Mouse (Mus musculus): Measurements from ENCODE around the gene Mthfsd. TPM values are rescaled to one million over a fixed set of nuclear protein-coding genes. Genes with fewer than 3 reads are reported as not detected.

Gene Mthfsd
- polyA plus RNA-seq, 1 experiment, result 51.6 TPM

DNA sequence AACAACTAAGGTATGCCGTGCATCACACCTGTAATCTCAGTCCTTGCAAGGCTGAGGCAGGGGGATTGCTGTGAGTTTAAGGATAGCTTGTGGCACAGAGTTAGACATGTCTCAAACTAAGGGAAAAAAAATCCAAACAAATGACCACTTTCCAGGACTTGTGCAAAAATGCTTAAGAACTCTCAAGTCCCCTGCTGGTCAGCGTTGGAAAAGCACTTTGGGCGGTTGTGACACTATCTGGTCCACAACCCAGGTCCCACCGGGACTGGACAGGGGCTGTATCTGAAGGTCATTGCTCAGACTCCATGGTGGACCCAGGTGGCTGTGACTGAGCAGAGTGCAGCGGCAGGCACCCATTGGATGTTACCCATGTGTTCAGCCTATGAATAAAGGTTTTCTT is 22.3 kb upstream of the Mthfsd start:
- WGBS, result 38% methylated on average over 5 of the region's 5 CpGs
- Histone ChIP-seq H3K4me1 (ENCODE audit: control insufficient read depth, insufficient read depth, low read length) (peaks cover 4% of the 10 kb centered on the region), H3K4me3 (replicated peaks; ENCODE audit: extremely low read depth, low read depth, low read length) (no peak overlapping the region)
- DNase-seq, result no peak
- TF ChIP-seq POLR2A (IDR thresholded peaks at IDR 0.05; ENCODE audit: borderline replicate concordance, extremely low read depth, low read depth, low read length), result no peak
- TF ChIP-seq CTCF (IDR thresholded peaks at IDR 0.05; ENCODE audit: insufficient read depth, low read length), result peak; percentile 29; the same call in 1 of the 2 replicates

DNA sequence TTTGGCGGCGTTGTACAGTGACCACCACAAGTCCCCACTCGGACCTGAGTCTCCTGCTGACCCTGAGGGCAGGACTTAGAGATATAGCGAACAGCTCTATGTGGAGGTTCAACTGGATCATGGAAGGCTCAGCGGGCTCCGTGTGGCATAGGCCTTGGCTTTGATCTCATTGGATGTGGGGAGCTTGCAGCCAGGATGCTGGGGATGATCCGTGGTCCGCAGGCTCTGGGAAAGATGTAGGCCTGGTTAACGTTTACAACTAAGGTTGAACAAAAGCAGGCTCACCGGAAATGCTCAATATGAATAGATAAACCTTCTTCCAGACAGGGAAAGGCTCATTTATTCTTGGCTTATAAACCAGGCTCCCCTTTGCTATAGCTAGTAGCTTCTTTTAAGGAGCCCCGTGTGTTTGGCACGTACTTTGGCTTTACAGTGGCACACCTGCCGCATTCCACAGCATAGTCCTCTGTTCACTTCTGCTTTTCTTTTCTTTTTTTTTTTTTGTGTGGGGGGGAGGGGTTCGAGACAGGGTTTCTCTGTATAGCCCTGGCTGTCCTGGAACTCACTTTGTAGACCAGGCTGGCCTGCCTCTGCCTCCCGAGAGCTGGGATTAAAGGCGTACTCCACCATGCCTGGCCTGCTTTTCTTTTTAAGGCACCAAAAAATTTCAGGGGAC is 21.2 kb upstream of the Mthfsd start:
- TF ChIP-seq CTCF (IDR thresholded peaks at IDR 0.05; ENCODE audit: insufficient read depth, low read length), result no peak
- no peak for TF ChIP-seq POLR2A (IDR thresholded peaks at IDR 0.05; ENCODE audit: borderline replicate concordance, extremely low read depth, low read depth, low read length)
- WGBS, result 39% methylated on average over 16 of the region's 16 CpGs

DNA sequence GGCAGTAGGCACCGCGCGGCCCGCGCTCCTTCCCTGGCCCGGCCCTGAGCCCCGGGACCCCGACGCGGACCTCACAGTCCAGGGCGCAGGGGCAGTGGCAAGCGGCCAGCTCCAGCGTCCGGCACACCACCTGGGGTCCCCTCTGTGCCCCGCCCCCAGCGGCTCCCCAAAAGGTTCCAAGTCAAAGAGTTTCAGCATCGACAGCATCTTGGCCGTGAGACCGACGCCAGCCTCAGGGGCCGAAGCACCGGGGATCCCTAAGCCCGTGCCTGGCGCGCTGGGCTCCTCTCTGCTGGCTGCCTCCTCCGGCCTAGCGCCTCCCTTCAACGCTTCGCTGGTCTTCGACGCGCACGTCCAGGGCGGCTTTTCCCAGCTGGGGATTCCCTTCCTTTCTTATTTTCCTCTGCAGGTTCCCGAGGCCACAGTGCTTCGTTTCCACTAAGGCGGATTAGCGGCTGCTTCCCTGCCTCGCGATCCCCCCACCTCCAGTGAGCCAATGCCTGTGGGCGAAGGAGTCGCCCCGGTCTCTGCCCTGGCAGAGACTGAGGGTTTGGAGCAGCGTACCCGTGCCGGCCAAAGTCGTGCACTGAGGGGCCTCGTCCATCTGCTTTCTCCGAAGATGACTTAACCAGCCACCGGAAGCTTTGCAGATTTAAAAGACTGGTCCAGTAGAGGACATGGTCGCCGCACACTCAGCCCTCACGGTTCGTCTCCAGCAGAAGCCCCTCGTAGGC is 20.5 kb upstream of the Mthfsd start:
- Histone ChIP-seq H3K4me3 (replicated peaks; ENCODE audit: extremely low read depth, low read depth, low read length) (no peak overlapping the region), H3K4me1 (ENCODE audit: control insufficient read depth, insufficient read depth, low read length) (peaks cover 4% of the 10 kb centered on the region)
- TF ChIP-seq POLR2A (IDR thresholded peaks at IDR 0.05; ENCODE audit: borderline replicate concordance, extremely low read depth, low read depth, low read length) (no peak), CTCF (IDR thresholded peaks at IDR 0.05; ENCODE audit: insufficient read depth, low read length) (no peak)
- DNase-seq, result no peak
- WGBS, result 7% methylated on average over 55 of the region's 55 CpGs

More for the DNA sequence above, 21.2 kb upstream of the Mthfsd start:
- Histone ChIP-seq H3K4me1 (ENCODE audit: control insufficient read depth, insufficient read depth, low read length) (peaks cover 4% of the 10 kb centered on the region), H3K4me3 (replicated peaks; ENCODE audit: extremely low read depth, low read depth, low read length) (no peak overlapping the region)
- DNase-seq, result no peak

DNA sequence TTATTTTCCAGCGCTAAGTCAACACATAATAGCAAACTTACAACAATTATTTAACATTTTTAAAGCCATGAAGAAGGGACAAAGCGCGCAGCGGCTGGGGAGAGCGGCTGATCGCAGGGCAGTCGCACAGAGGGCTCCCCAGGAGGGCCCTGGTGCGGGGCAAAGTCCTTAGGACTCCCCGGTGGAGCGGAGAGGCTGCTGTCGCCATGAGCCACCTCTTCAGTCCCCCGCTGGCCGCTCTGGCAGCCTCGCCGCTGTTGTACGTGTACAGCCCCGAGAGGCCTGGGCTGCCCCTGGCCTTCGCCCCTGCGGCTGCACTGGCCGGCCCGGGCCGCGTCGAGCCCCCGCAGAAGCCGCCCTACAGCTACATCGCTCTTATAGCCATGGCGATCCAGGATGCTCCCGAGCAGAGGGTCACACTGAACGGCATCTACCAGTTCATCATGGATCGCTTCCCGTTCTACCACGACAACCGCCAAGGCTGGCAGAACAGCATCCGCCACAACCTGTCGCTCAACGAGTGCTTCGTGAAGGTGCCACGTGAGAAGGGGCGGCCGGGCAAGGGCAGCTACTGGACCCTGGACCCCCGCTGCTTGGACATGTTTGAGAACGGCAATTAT is 19.7 kb upstream of the Mthfsd start, which contains the start of gene Foxl1:
Gene Foxl1 (plus strand): TSS at position 185 of the 620 bp plus-strand sequence.
- TF ChIP-seq CTCF (IDR thresholded peaks at IDR 0.05; ENCODE audit: insufficient read depth, low read length) (no peak), POLR2A (IDR thresholded peaks at IDR 0.05; ENCODE audit: borderline replicate concordance, extremely low read depth, low read depth, low read length) (no peak)
- 5% methylated on average over 43 of the region's 43 CpGs for WGBS
- no peak for DNase-seq
- peaks cover 4% of the 10 kb centered on the region for H3K4me1 ChIP-seq (ENCODE audit: control insufficient read depth, insufficient read depth, low read length)
- peak within 1 kb of the TSS; percentile 6 for H3K4me3 ChIP-seq (replicated peaks; ENCODE audit: extremely low read depth, low read depth, low read length)

DNA sequence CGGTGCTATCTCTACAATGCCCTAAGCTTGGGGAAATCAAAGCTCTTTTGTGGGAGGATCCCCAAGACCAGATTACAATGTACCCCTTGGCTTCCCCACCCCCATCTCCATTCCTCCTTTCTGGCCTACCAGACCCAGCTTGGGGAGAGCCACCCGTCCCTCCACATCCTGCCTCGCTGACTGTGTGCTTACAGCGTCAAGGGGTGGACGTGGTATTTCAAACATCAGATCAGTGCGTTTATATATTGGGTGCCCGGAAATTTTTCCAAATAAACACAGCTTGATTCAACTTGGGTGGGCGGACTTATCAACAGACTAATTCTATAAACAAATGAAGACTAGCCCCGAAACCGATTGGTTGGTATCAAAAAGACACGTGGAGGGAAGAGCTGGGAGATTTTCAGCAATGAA is 19.1 kb upstream of the Mthfsd start:
- Histone ChIP-seq H3K4me3 (replicated peaks; ENCODE audit: extremely low read depth, low read depth, low read length) (no peak overlapping the region), H3K4me1 (ENCODE audit: control insufficient read depth, insufficient read depth, low read length) (peaks cover 4% of the 10 kb centered on the region)
- no peak for DNase-seq
- TF ChIP-seq POLR2A (IDR thresholded peaks at IDR 0.05; ENCODE audit: borderline replicate concordance, extremely low read depth, low read depth, low read length) (no peak), CTCF (IDR thresholded peaks at IDR 0.05; ENCODE audit: insufficient read depth, low read length) (no peak)
- 8% methylated on average over 11 of the region's 11 CpGs for WGBS

DNA sequence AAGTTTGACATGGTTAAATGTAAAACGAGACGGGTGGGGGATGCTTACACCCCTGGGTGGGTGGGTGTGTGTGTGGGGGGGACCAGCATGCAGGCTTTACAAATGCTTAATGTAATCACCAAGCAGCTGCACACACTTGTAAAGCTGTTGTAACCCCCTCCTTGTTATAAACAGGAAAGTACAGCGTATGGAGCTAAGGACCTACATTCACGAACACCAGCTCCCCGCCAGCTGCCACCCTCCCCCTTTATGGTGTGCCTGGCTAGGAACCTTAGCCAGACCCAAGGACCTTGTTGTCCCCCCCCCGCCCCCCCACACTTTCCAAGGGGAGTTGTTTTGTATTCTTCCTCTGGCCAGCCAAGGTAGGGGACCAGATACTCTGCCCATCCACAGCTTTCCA is 18.5 kb upstream of the Mthfsd start:
- no peak overlapping the region for H3K4me3 ChIP-seq (replicated peaks; ENCODE audit: extremely low read depth, low read depth, low read length)
- 25% methylated on average over 5 of the region's 6 CpGs for WGBS

DNA sequence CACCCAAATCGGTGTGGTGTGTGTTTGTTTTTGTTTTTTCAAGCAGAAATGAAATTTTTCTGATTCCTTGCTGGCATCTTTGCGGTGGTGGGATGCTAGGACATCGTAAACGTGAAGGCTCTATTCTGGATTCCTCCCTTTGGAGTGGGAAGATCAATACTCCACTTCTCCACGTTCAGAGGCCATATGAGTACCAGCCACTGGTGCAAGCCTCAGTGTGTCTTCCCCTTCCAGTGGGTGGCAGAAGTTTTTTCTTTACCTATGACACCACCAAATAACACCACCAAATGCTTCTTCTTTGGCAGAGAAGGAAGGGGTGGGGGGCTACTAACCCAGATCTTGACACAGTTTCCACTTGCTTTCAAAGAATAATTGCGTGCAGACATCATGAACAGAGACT is 18.0 kb upstream of the Mthfsd start:
- Histone ChIP-seq H3K4me1 (ENCODE audit: control insufficient read depth, insufficient read depth, low read length) (peaks cover 4% of the 10 kb centered on the region), H3K4me3 (replicated peaks; ENCODE audit: extremely low read depth, low read depth, low read length) (no peak overlapping the region)
- DNase-seq, result no peak
- WGBS, result 20% methylated on average over 6 of the region's 6 CpGs
- TF ChIP-seq CTCF (IDR thresholded peaks at IDR 0.05; ENCODE audit: insufficient read depth, low read length) (no peak), POLR2A (IDR thresholded peaks at IDR 0.05; ENCODE audit: borderline replicate concordance, extremely low read depth, low read depth, low read length) (no peak)

More for the DNA sequence above, 18.5 kb upstream of the Mthfsd start:
- no peak for TF ChIP-seq POLR2A (IDR thresholded peaks at IDR 0.05; ENCODE audit: borderline replicate concordance, extremely low read depth, low read depth, low read length)
- no peak for TF ChIP-seq CTCF (IDR thresholded peaks at IDR 0.05; ENCODE audit: insufficient read depth, low read length)
- no peak for DNase-seq
- H3K4me1 ChIP-seq (ENCODE audit: control insufficient read depth, insufficient read depth, low read length), result peaks cover 4% of the 10 kb centered on the region

DNA sequence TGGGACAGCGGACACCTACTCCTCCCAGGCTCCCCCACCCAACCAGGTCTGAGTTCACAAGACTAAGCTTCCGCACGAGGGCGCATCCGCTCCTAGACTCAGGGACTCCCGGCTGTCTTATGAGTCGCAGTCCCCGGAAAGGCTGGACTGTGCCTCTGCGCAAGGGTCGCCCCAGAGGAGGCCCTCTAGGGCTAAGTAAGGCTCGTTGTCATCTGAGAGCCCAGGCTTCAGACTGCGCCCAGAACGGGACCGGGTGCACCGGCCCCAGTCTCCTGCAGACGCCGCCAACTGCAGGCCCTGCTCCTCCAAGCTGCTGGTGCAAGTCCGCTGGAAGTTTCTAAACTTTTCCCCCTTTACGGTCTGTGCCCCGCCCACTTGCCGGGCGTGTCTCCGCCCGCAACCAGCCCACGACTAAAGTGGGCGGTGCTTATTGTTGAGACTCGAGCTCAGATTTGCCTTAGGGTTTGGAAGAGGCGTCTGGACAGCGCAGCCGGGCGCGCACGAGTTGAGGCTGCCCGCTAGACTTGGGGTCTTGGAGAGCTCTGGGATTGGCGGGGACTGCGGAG is 17.2 kb upstream of the Mthfsd start:
- TF ChIP-seq POLR2A (IDR thresholded peaks at IDR 0.05; ENCODE audit: borderline replicate concordance, extremely low read depth, low read depth, low read length), result 0 out of 2 replicates have a peak, but pooled peaks have one; percentile 14
- TF ChIP-seq CTCF (IDR thresholded peaks at IDR 0.05; ENCODE audit: insufficient read depth, low read length), result peak; percentile 40
- Histone ChIP-seq H3K4me1 (ENCODE audit: control insufficient read depth, insufficient read depth, low read length) (peaks cover 4% of the 10 kb centered on the region), H3K4me3 (replicated peaks; ENCODE audit: extremely low read depth, low read depth, low read length) (no peak overlapping the region)
- DNase-seq, result peak; percentile 40
- WGBS, result 2% methylated on average over 36 of the region's 36 CpGs

DNA sequence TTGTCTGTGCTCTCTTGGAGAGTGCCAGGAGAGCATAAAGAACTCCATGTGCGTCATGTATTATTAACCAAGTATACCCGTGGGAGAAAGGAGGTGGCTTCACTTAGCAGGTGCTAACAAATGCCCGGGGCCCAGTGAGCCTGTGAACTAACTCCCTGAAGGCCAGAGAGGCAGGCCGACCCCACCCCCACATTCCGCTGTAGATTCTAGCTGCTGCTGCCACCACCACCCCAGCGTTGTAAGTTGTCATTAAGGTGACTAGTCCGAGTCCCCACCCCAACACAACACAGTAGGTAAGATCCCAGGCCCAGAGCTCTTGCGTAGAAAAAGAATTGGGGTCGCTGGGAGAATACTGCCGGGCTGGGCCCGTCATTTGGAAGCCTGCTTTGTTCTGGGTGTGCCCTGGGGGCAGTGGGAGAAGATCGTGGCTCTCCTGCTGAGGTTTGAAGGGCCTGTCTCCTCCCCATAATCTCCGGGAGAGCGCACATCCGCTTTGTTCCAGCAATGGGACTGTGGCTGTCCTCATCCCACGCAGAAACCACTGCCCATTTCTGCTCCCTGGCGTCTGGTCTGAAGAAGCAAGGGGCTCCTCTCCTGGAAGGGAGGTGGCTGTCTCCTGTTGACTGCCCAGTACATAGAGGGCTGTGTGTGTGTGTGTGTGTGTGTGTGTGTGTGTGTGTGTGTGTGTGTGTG is 16.5 kb upstream of the Mthfsd start:
- 12% methylated on average over 17 of the region's 17 CpGs for WGBS
- Histone ChIP-seq H3K4me3 (replicated peaks; ENCODE audit: extremely low read depth, low read depth, low read length) (no peak overlapping the region), H3K4me1 (ENCODE audit: control insufficient read depth, insufficient read depth, low read length) (peaks cover 4% of the 10 kb centered on the region)
- DNase-seq, result no peak
- TF ChIP-seq CTCF (IDR thresholded peaks at IDR 0.05; ENCODE audit: insufficient read depth, low read length) (no peak), POLR2A (IDR thresholded peaks at IDR 0.05; ENCODE audit: borderline replicate concordance, extremely low read depth, low read depth, low read length) (no peak)
